Mouse (Mus musculus): Measurements from ENCODE around the gene Nr4a1.

Nr4a1 gene

GRCm38 (mm10) chr15:101286129-101286770 is 32.2 kb downstream of the Nr4a1 start:
- no peak for DNase-seq (ENCODE audit: low spot score in 2 of 2)

GRCm38 (mm10) chr15:101287361-101287760 is 33.3 kb downstream of the Nr4a1 start:
- no peak for DNase-seq (ENCODE audit: low spot score in 2 of 2)

GRCm38 (mm10) chr15:101290354-101290753 is 36.3 kb downstream of the Nr4a1 start:
- DNase-seq (ENCODE audit: low spot score in 2 of 2): no peak

GRCm38 (mm10) chr15:101292012-101292411 is 37.9 kb downstream of the Nr4a1 start:
- no peak for DNase-seq (ENCODE audit: low spot score in 2 of 2)

- DNase-seq (ENCODE audit: low spot score in 2 of 2): no peak
Measured at GRCm38 (mm10) chr15:101293025-101293621, 39.1 kb downstream of the Nr4a1 start, which contains the start of gene 6030408B16Rik. Gene 6030408B16Rik (plus strand): TSS chr15:101293212.

GRCm38 (mm10) chr15:101294028-101294894 is 40.2 kb downstream of the Nr4a1 start:
- no peak for DNase-seq (ENCODE audit: low spot score in 2 of 2)

- no peak for DNase-seq (ENCODE audit: low spot score in 2 of 2)
Measured at GRCm38 (mm10) chr15:101295106-101295505, 41.0 kb downstream of the Nr4a1 start.

GRCm38 (mm10) chr15:101295616-101296015 is 41.5 kb downstream of the Nr4a1 start:
- DNase-seq (ENCODE audit: low spot score in 2 of 2): no peak

- DNase-seq (ENCODE audit: low spot score in 2 of 2): no peak
Measured at GRCm38 (mm10) chr15:101296091-101296490, 42.0 kb downstream of the Nr4a1 start.

GRCm38 (mm10) chr15:101297988-101298387 is 43.9 kb downstream of the Nr4a1 start:
- DNase-seq (ENCODE audit: low spot score in 2 of 2): no peak

GRCm38 (mm10) chr15:101298550-101298949 is 44.5 kb downstream of the Nr4a1 start:
- DNase-seq (ENCODE audit: low spot score in 2 of 2): no peak

GRCm38 (mm10) chr15:101299480-101299960 is 45.5 kb downstream of the Nr4a1 start:
- DNase-seq (ENCODE audit: low spot score in 2 of 2): no peak

GRCm38 (mm10) chr15:101300128-101300527 is 46.1 kb downstream of the Nr4a1 start:
- no peak for DNase-seq (ENCODE audit: low spot score in 2 of 2)

GRCm38 (mm10) chr15:101302201-101302600 is 48.1 kb downstream of the Nr4a1 start:
- DNase-seq (ENCODE audit: low spot score in 2 of 2): no peak

GRCm38 (mm10) chr15:101303830-101304229 is 49.8 kb downstream of the Nr4a1 start:
- DNase-seq (ENCODE audit: low spot score in 2 of 2): no peak

- no peak for DNase-seq (ENCODE audit: low spot score in 2 of 2)
Measured at GRCm38 (mm10) chr15:101306459-101306858, 52.4 kb downstream of the Nr4a1 start.

- DNase-seq (ENCODE audit: low spot score in 2 of 2): no peak
Measured at GRCm38 (mm10) chr15:101308440-101309348, 54.6 kb downstream of the Nr4a1 start.

- DNase-seq (ENCODE audit: low spot score in 2 of 2): no peak
Measured at GRCm38 (mm10) chr15:101309493-101309892, 55.4 kb downstream of the Nr4a1 start.

GRCm38 (mm10) chr15:101311087-101311770 is 57.2 kb downstream of the Nr4a1 start:
- no peak for DNase-seq (ENCODE audit: low spot score in 2 of 2)

- DNase-seq (ENCODE audit: low spot score in 2 of 2): no peak
Measured at GRCm38 (mm10) chr15:101312006-101312405, 57.9 kb downstream of the Nr4a1 start.

GRCm38 (mm10) chr15:101315378-101315777 is 61.3 kb downstream of the Nr4a1 start:
- no peak for DNase-seq (ENCODE audit: low spot score in 2 of 2)

Data from thymus, postnatal 10 days (tissue).